Mouse (Mus musculus) olfactory bulb, adult 2 months (tissue): ENCODE results near the gene Hes7. TPM values are rescaled to one million over a fixed set of nuclear protein-coding genes. Genes with fewer than 3 reads are reported as not detected.

Source experiments
- H3K27ac ChIP-seq: fragments of 200-500 bp; 2 replicates; pipeline ENCODE4 v1.5.1; 2012; ENCODE audit warnings: low read depth, low read length; ENCODE audit not compliant: insufficient read depth
- H3K4me1 ChIP-seq: fragments of 200-500 bp; 2 replicates; pipeline ENCODE4 v1.6.1; 2012; ENCODE audit warnings: low read length; ENCODE audit not compliant: control insufficient read depth, insufficient read depth
- H3K4me3 ChIP-seq: fragments of 200-500 bp; 2 replicates; pipeline ENCODE4 v1.5.1; 2012; ENCODE audit warnings: mild to moderate bottlenecking, low read depth, low read length, moderate library complexity; ENCODE audit not compliant: insufficient read depth
- CTCF ChIP-seq: fragments of 200-500 bp; IDR thresholded peaks from 2 replicates; pipeline ENCODE4 v1.5.1; 2012; ENCODE audit warnings: low read depth, mild to moderate bottlenecking, low read length, moderate library complexity; ENCODE audit not compliant: insufficient read depth
- POLR2A ChIP-seq: fragments of 200-500 bp; IDR thresholded peaks from 2 replicates; pipeline ENCODE4 v1.6.1; 2012; ENCODE audit warnings: mild to moderate bottlenecking, low read depth, low read length, moderate library complexity; ENCODE audit not compliant: insufficient read depth
- WGBS: fragments of 180-500 bp; shearing (Covaris S2); methylation state at CpG from one replicate; pipeline ENCODE4 v1.1.7; 2018; 5-methylcytosine and 5-hydroxymethylcytosine counted together
- polyA plus RNA-seq: library from polyadenylated mRNA; stranded (reverse); fragments of >200 nt; gene quantifications from 2 replicates; pipeline ENCODE4 v1.2.4, GENCODE M21; 2012; ENCODE audit warnings: low replicate concordance; ENCODE audit not compliant: missing spikeins, insufficient read depth, insufficient read length

Gene Hes7
- not detected in 2 replicates for polyA plus RNA-seq

DNA sequence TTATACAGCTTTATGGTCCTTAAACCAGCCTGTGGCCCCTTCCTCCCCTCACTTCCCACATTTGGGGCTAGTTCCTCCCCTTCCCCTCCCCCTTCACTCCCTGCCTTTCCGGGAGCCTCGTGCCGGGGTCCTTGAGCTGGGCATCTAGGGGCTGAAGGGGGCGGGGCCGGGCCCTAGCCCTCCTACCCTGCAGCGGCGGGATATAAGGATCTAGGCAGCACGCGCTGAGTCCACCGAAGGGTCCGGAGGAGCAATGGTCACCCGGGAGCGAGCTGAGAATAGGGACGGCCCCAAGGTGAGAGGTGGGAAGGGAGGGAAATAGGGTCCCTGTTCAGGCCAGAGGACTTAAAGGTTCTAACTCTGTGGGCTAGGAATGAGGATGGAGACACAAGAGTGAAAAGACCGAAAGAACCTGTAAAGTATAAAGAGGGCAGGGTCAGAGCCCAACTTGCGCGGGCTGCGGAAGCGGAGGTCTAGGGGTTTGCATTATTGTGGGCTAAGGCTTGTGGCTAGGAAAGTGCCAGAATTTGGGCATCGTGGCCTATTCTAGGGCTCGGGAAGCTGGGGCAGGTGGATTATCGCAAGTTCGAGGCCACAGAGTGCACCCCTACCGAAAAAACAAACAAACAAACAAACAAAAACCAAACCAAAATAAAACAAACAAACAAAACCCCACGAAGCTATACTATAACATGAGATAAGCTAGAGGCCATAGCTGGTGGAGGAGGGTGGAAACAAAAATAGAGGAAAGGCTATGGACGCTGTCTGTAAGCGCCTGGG lies at the start of gene Hes7:
Hes7 (plus strand) TSS at position 184 of the 780 bp plus-strand sequence.
- Histone ChIP-seq H3K4me1 (peaks cover 20% of the 10 kb centered on the region), H3K4me3 (peak within 1 kb of the TSS; percentile 78), H3K27ac (no peak within 1 kb of the TSS)
- no peak for TF ChIP-seq POLR2A
- TF ChIP-seq CTCF: no peak
- WGBS: 24% methylated on average over 27 of the region's 27 CpGs

DNA sequence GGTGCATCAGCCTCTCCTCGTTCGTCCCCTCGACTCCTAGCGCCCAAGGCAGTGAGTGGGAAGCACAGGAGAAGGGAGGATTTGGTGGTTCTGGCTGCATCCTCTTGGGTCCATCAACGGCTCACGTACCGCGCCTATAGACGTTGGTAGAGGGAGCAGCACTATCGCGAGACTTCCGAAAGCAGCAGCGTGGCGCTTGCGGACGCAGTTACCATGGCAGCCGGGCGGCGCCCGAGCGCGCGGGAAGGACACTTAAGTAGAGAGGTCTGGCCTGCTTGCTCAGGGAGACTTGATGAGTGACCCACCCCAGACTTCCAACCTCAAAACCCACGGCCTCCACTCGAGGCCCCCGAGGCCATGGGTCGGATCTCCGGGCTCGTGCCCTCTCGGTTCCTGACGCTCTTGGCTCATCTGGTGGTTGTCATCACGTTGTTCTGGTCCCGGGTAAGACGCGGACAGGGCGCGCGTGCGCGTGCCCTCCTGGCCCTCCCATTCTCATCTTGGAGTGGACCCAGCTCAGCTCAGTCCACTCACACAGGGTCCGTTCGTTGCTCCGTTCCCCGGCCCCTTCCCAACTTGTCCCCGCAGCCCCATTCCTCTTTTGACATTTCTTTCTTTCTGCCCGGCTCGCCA lies 49.5 kb upstream of the Hes7 start, which contains the start of gene Tmem107:
Tmem107 (plus strand) TSS at position 217 of the 633 bp plus-strand sequence.
- peak within 1 kb of the TSS; percentile 52 for H3K4me3 ChIP-seq
- H3K27ac ChIP-seq: peak within 1 kb of the TSS; percentile 92
- under 1% methylated on average over 47 of the region's 47 CpGs for WGBS
- peaks cover 32% of the 10 kb centered on the region for H3K4me1 ChIP-seq
- TF ChIP-seq CTCF: no peak
- peak; percentile 55; the same call in 1 of the 2 replicates for TF ChIP-seq POLR2A

DNA sequence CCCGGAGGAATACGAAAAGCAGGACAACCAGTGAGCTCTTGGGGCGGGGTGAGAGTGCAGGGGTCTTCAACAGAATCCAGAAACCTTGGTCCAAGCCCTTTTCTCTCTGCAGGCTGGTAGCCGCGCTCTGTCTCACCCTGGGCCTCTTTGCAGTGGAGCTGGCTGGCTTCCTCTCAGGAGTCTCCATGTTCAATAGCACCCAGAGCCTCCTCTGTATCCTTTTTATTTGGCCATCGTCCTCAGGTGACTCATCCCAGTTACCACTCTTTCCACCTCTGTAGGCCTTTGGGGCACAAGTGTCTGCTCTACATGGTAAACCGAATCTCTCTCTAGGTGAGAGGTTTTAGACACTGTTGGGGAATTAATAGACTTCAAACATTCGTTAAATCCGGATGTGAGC lies 48.9 kb upstream of the Hes7 start:
- Histone ChIP-seq H3K4me3 (peak overlapping the region; percentile 52), H3K4me1 (peaks cover 28% of the 10 kb centered on the region), H3K27ac (peak overlapping the region; percentile 53)
- TF ChIP-seq POLR2A: no peak
- no peak for TF ChIP-seq CTCF
- 12% methylated on average over 9 of the region's 9 CpGs for WGBS

GRCm38 (mm10) chr11:69072234-69072633 lies 48.0 kb upstream of the Hes7 start:
- WGBS: 75% methylated on average over 11 of the region's 11 CpGs
- no peak overlapping the region for H3K4me3 ChIP-seq
- no peak for TF ChIP-seq CTCF
- TF ChIP-seq POLR2A: no peak
- H3K4me1 ChIP-seq: peaks cover 24% of the 10 kb centered on the region
- H3K27ac ChIP-seq: peak overlapping the region; percentile 7; the same call in 1 of the 2 replicates

DNA sequence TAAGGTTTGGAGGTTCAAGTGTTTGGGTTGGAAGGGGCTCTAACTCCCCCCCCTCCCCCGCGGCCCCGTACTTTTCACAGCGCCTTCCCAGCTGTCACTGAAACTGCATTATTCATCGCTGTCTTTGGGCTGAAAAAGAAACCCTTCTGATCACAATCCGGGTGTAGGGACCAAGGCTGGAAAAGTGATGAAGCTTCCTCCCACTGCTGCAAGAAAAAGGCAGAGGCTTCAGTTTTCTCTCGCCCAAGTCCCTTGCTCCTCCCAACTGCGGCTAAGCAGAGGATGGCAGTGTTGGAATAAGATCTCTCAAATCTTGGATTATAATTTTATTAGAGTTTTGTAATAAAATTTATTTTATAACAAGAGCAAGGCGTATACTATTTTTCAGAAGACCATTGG lies 47.5 kb upstream of the Hes7 start:
- TF ChIP-seq CTCF (no peak), POLR2A (no peak)
- WGBS: 2% methylated on average over 9 of the region's 9 CpGs
- Histone ChIP-seq H3K4me3 (peak overlapping the region; percentile 34), H3K4me1 (peaks cover 22% of the 10 kb centered on the region), H3K27ac (peak overlapping the region; percentile 90)

DNA sequence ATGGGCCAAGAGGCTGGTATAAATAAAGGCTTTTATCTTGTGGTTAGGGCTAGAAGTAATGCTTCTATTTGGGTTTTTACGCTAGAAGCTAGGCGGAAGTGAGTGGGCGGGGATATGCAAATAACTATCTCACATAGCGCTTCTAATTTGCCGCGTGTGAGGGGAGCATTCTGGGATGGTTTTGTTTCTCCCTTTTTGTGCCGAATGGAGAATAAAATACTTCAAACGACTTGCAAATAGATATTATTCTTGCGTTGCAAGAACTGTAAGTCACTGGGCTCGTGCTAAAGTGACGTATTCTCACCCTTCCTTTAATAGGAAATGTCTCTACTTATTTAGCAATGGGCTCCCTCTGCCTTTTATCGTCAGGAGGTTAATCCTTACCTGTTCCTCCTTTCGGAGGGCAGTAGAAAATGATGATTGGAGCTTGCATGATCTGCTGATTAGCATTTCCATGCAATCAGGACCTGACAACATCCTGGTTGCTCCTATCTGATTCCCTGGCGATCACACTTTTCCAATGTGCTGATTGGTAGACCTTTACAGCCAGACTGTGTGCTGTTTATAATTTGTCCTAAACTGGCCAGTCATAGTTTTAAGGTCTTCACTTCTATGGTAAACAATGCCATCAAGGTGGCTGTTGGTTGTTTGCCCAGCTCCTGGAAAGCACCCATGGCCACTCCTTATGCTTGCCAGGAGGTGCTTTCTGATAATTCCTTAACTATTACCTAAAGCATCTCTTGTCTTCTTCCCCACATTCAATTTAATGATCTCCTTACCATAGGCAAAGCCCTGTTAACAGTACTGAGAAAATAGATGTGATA lies 46.9 kb upstream of the Hes7 start:
- Histone ChIP-seq H3K4me1 (peaks cover 24% of the 10 kb centered on the region), H3K4me3 (no peak overlapping the region), H3K27ac (peak overlapping the region; percentile 99)
- under 1% methylated on average over 14 of the region's 14 CpGs for WGBS
- TF ChIP-seq CTCF: no peak
- no peak for TF ChIP-seq POLR2A

DNA sequence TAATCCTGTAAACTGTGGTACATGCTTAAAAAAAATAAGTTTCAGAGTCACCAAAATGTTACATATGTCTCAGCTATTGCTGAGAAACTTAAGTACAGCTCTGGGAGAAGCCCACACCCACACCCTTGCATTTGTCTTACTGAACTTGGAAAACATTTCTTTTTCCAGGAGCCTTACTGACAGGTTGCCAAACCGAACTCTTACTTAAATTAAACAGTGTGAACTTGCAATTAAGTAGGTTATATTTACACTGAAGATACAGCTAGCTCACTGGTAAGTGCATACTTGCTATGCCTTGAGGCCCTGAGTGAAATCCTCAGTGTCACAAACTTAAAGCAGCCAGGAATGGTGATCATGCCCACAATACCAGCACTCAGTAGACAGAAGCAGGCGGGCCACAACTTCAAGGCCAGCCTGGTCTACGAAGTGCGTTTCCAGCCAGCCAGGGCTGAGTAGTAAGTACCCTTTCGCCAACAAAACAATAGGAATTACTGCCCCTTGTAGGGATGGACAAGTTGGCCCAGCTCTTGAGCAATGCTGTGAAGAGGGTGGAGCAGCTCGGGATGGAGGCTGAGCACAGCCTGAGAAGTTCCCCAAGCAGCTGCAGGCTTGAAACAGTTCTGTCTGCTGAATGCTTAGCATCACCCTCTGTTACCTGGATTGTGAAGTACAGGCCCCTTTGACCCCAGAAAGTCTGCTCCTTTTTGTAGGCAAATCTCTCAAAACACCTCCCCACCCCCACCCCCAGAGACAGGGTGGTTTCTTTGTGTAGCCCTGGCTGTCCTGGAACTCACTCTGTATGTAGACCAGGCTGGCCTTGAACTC lies 46.0 kb upstream of the Hes7 start:
- TF ChIP-seq POLR2A (no peak), CTCF (no peak)
- peaks cover 24% of the 10 kb centered on the region for H3K4me1 ChIP-seq
- no peak overlapping the region for H3K4me3 ChIP-seq
- WGBS: 22% methylated on average over 6 of the region's 6 CpGs
- peak overlapping the region; percentile 81 for H3K27ac ChIP-seq

DNA sequence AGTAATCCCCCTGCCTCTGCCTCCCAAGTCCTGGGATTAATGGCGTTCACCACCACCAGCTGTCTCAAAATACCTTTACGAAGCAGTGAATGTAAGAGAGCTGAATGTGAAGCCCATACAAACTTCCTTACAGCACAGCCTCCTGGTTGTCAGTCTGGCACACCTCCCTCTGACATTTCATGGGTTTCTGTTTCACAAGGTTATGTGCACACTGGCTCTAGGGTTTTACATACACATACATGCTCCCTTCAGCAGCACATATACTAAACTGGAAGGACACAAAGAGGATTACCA lies 45.5 kb upstream of the Hes7 start:
- WGBS: 40% methylated on average over 2 of the region's 2 CpGs
- peaks cover 24% of the 10 kb centered on the region for H3K4me1 ChIP-seq
- no peak for TF ChIP-seq POLR2A
- no peak for TF ChIP-seq CTCF
- peak overlapping the region; percentile 81 for H3K27ac ChIP-seq
- H3K4me3 ChIP-seq: no peak overlapping the region
